In genomic region chr7:90308003-90308402, GRCm38 (mm10) we compare ENCODE assay signal across 23 mouse cellular contexts. TPM values are rescaled to one million over a fixed set of nuclear protein-coding genes. Genes with fewer than 3 reads are reported as not detected.
A peak's percentile ranks its signal among the peaks of the same experiment; 100 is the strongest.
DNase-seq lines count a peak whose midpoint lies in the region.
"Had no signal": no experiment of that assay in that cellular context is flagged by ENCODE, and none has a peak within 500 bp of the region (broad histone marks: within the 10 kb centered on the region; RNA-seq: fewer than 3 reads in every experiment).

No protein-coding gene starts in this region.

- peak; percentile 42 for DNase-seq in layer of hippocampus, adult 11-12 months (ENCODE audit: low spot score)
- no peak for DNase-seq in layer of hippocampus, postnatal 25 days (ENCODE audit: extremely low spot score in 1 of 2, low spot score in 1 of 2)
- peak; percentile 69 for DNase-seq in 3T3-L1 (ENCODE audit: low read depth, low spot score)
- peak; percentile 43 for DNase-seq in Muller cell, postnatal 12 days (ENCODE audit: inconsistent ontology term)
- peak; percentile 69 for DNase-seq in fibroblast of lung, adult 2 months (ENCODE audit: low read depth)
- DNase-seq in lung, adult 18-20 months: no peak
- no peak for DNase-seq in urinary bladder, postnatal 25 days (ENCODE audit: low spot score)
- DNase-seq in kidney, postnatal 14 days: no peak
- DNase-seq: cerebellum, adult 11-12 months; cerebellum, postnatal 10 days; gastrocnemius, postnatal 25 days; heart, adult 18-20 months; heart, postnatal 14 days; kidney, adult 11 months; kidney, postnatal 4 days; liver, embryonic 13.5 days; lung, embryonic 14.5 days; lung, postnatal 36 days; midbrain, embryonic 14.5 days had no signal

RNA-seq across cellular contexts. Expression of gene Sytl2, which starts 6.0 kb away (rescaled TPM):
- total RNA-seq in layer of hippocampus, postnatal 25 days (2021): 10 to 100 TPM; 40.4 to 49.5 TPM

RNA-seq across cellular contexts. Expression of gene Ccdc83, which starts 42.4 kb away (rescaled TPM):
- total RNA-seq in layer of hippocampus, postnatal 25 days (2021): not detected
- total RNA-seq: adrenal gland, postnatal 4 days; gastrocnemius, postnatal 25 days; heart, adult 18-20 months; left cerebral cortex, postnatal 36 days; megakaryocyte-erythroid progenitor cell, adult 5-6 weeks; neutrophil, adult 5-6 weeks had no signal

Comparison
In these comparisons a context has a peak if more than half of its experiments do, and no peak if none do; other contexts are left out.
1. DNase-seq: peak in layer of hippocampus, adult 11-12 months (single experiment), 3T3-L1 (single experiment), Muller cell, postnatal 12 days (single experiment) and fibroblast of lung, adult 2 months (single experiment); none in layer of hippocampus, postnatal 25 days (0 of 2), lung, adult 18-20 months (0 of 2), urinary bladder, postnatal 25 days (single experiment) and kidney, postnatal 14 days (single experiment).